Mouse (Mus musculus) lung, postnatal 0 days (tissue): ENCODE measurements around the gene Tnfrsf1a.
A peak's percentile ranks its signal among the peaks of the same experiment; 100 is the strongest.

Source experiments
- CTCF ChIP-seq: IDR thresholded peaks from 2 replicates; pipeline ENCODE4 v1.5.1; 2016; ENCODE audit warnings: antibody characterized with exemption, mild to moderate bottlenecking
- EP300 ChIP-seq: IDR thresholded peaks from 2 replicates; pipeline ENCODE4 v1.6.1; 2016; ENCODE audit warnings: antibody characterized with exemption, mild to moderate bottlenecking, control low read depth

GRCm38 (mm10) chr6:125366133-125366532 lies 17.0 kb downstream of the Tnfrsf1a start:
- TF ChIP-seq CTCF (peak; percentile 55), EP300 (no peak)
